Mouse (Mus musculus) gastrocnemius, adult 8-10 months (tissue): ENCODE measurements at regions not wholly inside any gene's neighbourhood (a gene's known extent, or its start where the extent isn't known, plus 50 kb on each side); places are given as distances from the start of the nearest gene placed in this dataset.

Source experiments
- DNase-seq, 2 experiments: peaks; one replicate each; pipeline ENCODE4 v3.0.0; 2022; ENCODE audit warnings: low spot score in 2 of 2

- no peak for DNase-seq
Measured at GRCm38 (mm10) chr10:126070984-126071713, 105.2 kb downstream of the Lrig3 start.

- DNase-seq: no peak
Measured at GRCm38 (mm10) chr10:126071714-126072057, 105.7 kb downstream of the Lrig3 start.

- no peak for DNase-seq
Measured at GRCm38 (mm10) chr10:126077313-126077966, 111.5 kb downstream of the Lrig3 start.

- no peak for DNase-seq
Measured at GRCm38 (mm10) chr10:126082576-126082975, 116.6 kb downstream of the Lrig3 start.

GRCm38 (mm10) chr10:126086684-126087083 lies 120.7 kb downstream of the Lrig3 start:
- DNase-seq: no peak

GRCm38 (mm10) chr10:126094238-126094880 lies 128.4 kb downstream of the Lrig3 start:
- no peak for DNase-seq

GRCm38 (mm10) chr10:126097896-126098295 lies 131.9 kb downstream of the Lrig3 start:
- DNase-seq: peak; percentile 10 to 22

GRCm38 (mm10) chr10:126102876-126103275 lies 136.9 kb downstream of the Lrig3 start:
- no peak for DNase-seq

- no peak for DNase-seq
Measured at GRCm38 (mm10) chr10:126113106-126113505, 147.1 kb downstream of the Lrig3 start.

GRCm38 (mm10) chr10:126115386-126115785 lies 149.4 kb downstream of the Lrig3 start:
- DNase-seq: no peak

- no peak for DNase-seq
Measured at GRCm38 (mm10) chr10:126121626-126122025, 155.7 kb downstream of the Lrig3 start.

- no peak for DNase-seq
Measured at GRCm38 (mm10) chr10:126122504-126122903, 156.5 kb downstream of the Lrig3 start.

- DNase-seq: no peak
Measured at GRCm38 (mm10) chr10:126133188-126133587, 167.2 kb downstream of the Lrig3 start.

- no peak for DNase-seq
Measured at GRCm38 (mm10) chr10:126133957-126134356, 168.0 kb downstream of the Lrig3 start.

GRCm38 (mm10) chr10:126138585-126138984 lies 172.6 kb downstream of the Lrig3 start:
- DNase-seq: no peak

- DNase-seq: no peak
Measured at GRCm38 (mm10) chr10:126141586-126141985, 175.6 kb downstream of the Lrig3 start.

GRCm38 (mm10) chr10:126143833-126144232 lies 177.9 kb downstream of the Lrig3 start:
- DNase-seq: peak; percentile 33 to 46

- no peak for DNase-seq
Measured at GRCm38 (mm10) chr10:126144609-126145202, 178.7 kb downstream of the Lrig3 start.

- no peak for DNase-seq
Measured at GRCm38 (mm10) chr10:126157300-126157699, 191.3 kb downstream of the Lrig3 start.

- no peak for DNase-seq
Measured at GRCm38 (mm10) chr10:126165215-126165614, 199.2 kb downstream of the Lrig3 start.

GRCm38 (mm10) chr10:126169095-126169873 lies 203.3 kb downstream of the Lrig3 start:
- DNase-seq: no peak

GRCm38 (mm10) chr10:126169874-126170163 lies 203.9 kb downstream of the Lrig3 start:
- DNase-seq: peak; percentile 6 to 26
